ENCODE assay signal across 10 mouse cellular contexts in the genomic region with DNA sequence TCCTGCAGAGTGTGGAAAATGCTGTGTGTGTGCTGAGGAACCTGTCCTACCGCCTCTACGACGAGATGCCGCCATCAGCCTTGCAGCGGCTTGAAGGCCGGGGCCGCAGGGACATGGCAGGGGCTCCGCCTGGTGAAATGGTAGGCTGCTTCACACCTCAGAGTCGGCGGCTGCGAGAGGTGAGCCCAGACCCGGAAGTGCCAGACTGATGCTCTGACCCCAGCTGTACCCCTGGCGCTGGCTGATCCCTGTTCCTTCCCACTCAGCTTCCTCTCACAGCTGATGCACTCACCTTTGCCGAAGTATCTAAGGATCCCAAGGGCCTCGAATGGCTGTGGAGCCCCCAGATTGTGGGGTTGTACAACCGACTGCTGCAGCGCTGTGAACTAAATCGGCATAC. TPM values are rescaled to one million over a fixed set of nuclear protein-coding genes. Genes with fewer than 3 reads are reported as not detected.
DNase-seq lines count a peak whose midpoint lies in the region; ATAC-seq lines count a peak whose summit lies in the region.
"Had no signal": no experiment of that assay in that cellular context is flagged by ENCODE, and none has a peak within 500 bp of the region (broad histone marks: within the 10 kb centered on the region; RNA-seq: fewer than 3 reads in every experiment).

No protein-coding gene starts in this region.

- WGBS in kidney, embryonic 16.5 days, result 15% methylated on average over 18 of the region's 18 CpGs

- DNase-seq in kidney, postnatal 4 days, result no peak
- peak; percentile 41 to 56 for DNase-seq in natural killer cell, adult 2 months (ENCODE audit: low spot score in 2 of 2)
- no peak for DNase-seq in adrenal gland, adult 8-10 months
- DNase-seq in gastrocnemius, adult 8-10 months (ENCODE audit: low spot score in 2 of 2), result no peak
- DNase-seq: kidney, adult 2 months; lung, postnatal 4 days; right cerebral cortex, postnatal 25 days had no signal

- peaks cover 9% of the 10 kb centered on the region for H3K4me1 ChIP-seq in kidney, embryonic 16.5 days (ENCODE audit: insufficient read depth, low read length)

- no peak for ATAC-seq in kidney, embryonic 16.5 days (ENCODE audit: low FRiP score, low TSS enrichment)
- ATAC-seq in activated CD4-positive, CD25-positive, alpha-beta regulatory T cell, adult 4 months, result peak; percentile 18
- ATAC-seq in hematopoietic stem cell, adult 5-6 weeks (replicated peaks in 1 of 2; ENCODE audit: insufficient read depth in 1 of 2, low FRiP score in 2 of 2, low TSS enrichment in 1 of 2, low read depth in 1 of 2, poor library complexity in 2 of 2, severe bottlenecking in 2 of 2), result peak; percentile 29 to 39; a peak in 3 of 4 replicates

- no peak overlapping the region for H3K4me3 ChIP-seq in kidney, embryonic 16.5 days (ENCODE audit: low read length)

- no peaks in the 10 kb centered on the region for H3K36me3 ChIP-seq in kidney, embryonic 16.5 days (ENCODE audit: insufficient read depth, low read length)

- no peak overlapping the region for H3K9ac ChIP-seq in kidney, embryonic 16.5 days (replicated peaks; ENCODE audit: low read length)

- peaks cover 20% of the 10 kb centered on the region for H3K27me3 ChIP-seq in kidney, embryonic 16.5 days (ENCODE audit: insufficient read depth, low read length)

- H3K9me3 ChIP-seq in kidney, embryonic 16.5 days (ENCODE audit: low read length), result no peaks in the 10 kb centered on the region

- H3K27ac ChIP-seq in kidney, embryonic 16.5 days (ENCODE audit: low read length), result no peak overlapping the region

- H3K4me2 ChIP-seq in kidney, embryonic 16.5 days (replicated peaks; ENCODE audit: low read depth, low read length), result peak overlapping the region; percentile 14; the same call in 1 of the 2 replicates

RNA-seq across cellular contexts. Expression of gene Pkp3, which starts 10.5 kb away (rescaled TPM):
- polyA plus RNA-seq in kidney, embryonic 16.5 days (2015; fragmentation: Nextera tagmentation; extraction: Ambion mirVana), result 9.2 and 10.5 TPM in 2 replicates
- polyA plus RNA-seq in activated CD4-positive, CD25-positive, alpha-beta regulatory T cell, adult 4 months (2017; shearing (Covaris generic)), result 100 to 1,000 TPM; 365 to 380 TPM
- 1.2 and 2.3 TPM in 2 replicates for total RNA-seq in hematopoietic stem cell, adult 5-6 weeks (2017)
- 1 to 10 TPM; 1.6 to 3.1 (median 2.1) TPM for total RNA-seq in adrenal gland, adult 8-10 months (2022)
- total RNA-seq in gastrocnemius, adult 8-10 months (2022), result not detected

RNA-seq across cellular contexts. Expression of gene Sigirr, which starts 11.9 kb away (rescaled TPM):
- 37.7 and 45.2 TPM in 2 replicates for polyA plus RNA-seq in kidney, embryonic 16.5 days (2015; fragmentation: Nextera tagmentation; extraction: Ambion mirVana)
- polyA plus RNA-seq in activated CD4-positive, CD25-positive, alpha-beta regulatory T cell, adult 4 months (2017; shearing (Covaris generic)), result 100 to 1,000 TPM; 163 to 179 TPM
- 22.0 and 32.5 TPM in 2 replicates for total RNA-seq in hematopoietic stem cell, adult 5-6 weeks (2017)
- 1 to 10 TPM; 4.2 to 5.8 (median 4.8) TPM for total RNA-seq in adrenal gland, adult 8-10 months (2022)
- total RNA-seq in gastrocnemius, adult 8-10 months (2022), result 1 to 10 TPM; 1.4 to 1.6 (median 1.5) TPM

RNA-seq across cellular contexts. Expression of gene B4galnt4, which starts 27.6 kb away (rescaled TPM):
- polyA plus RNA-seq in kidney, embryonic 16.5 days (2015; fragmentation: Nextera tagmentation; extraction: Ambion mirVana), result 13.2 and 13.9 TPM in 2 replicates
- polyA plus RNA-seq in activated CD4-positive, CD25-positive, alpha-beta regulatory T cell, adult 4 months (2017; shearing (Covaris generic)), result 10 to 100 TPM in 1 of 2 experiments, 1 to 10 TPM in 1; 6.4 to 11.9 TPM
- total RNA-seq in hematopoietic stem cell, adult 5-6 weeks (2017), result 4.1 and 6.6 TPM in 2 replicates
- total RNA-seq in adrenal gland, adult 8-10 months (2022), result 1 to 10 TPM; 2.0 to 6.1 (median 2.7) TPM
- under 1 TPM in 2 of 4 experiments, not detected in 2; 0.20 to 0.59 TPM for total RNA-seq in gastrocnemius, adult 8-10 months (2022)

RNA-seq across cellular contexts. Expression of gene Ano9, which starts 29.1 kb away (rescaled TPM):
- 8.0 and 8.6 TPM in 2 replicates for polyA plus RNA-seq in kidney, embryonic 16.5 days (2015; fragmentation: Nextera tagmentation; extraction: Ambion mirVana)
- not detected for polyA plus RNA-seq in activated CD4-positive, CD25-positive, alpha-beta regulatory T cell, adult 4 months (2017; shearing (Covaris generic))
- not detected in 2 replicates for total RNA-seq in hematopoietic stem cell, adult 5-6 weeks (2017)
- under 1 TPM in 1 of 4 experiments, not detected in 3; 0.21 TPM for total RNA-seq in adrenal gland, adult 8-10 months (2022)
- total RNA-seq in gastrocnemius, adult 8-10 months (2022), result not detected

RNA-seq across cellular contexts. Expression of gene Ptdss2, which starts 33.7 kb away (rescaled TPM):
- polyA plus RNA-seq in kidney, embryonic 16.5 days (2015; fragmentation: Nextera tagmentation; extraction: Ambion mirVana), result 85.5 and 86.7 TPM in 2 replicates
- 1 to 10 TPM; 5.2 to 5.3 TPM for polyA plus RNA-seq in activated CD4-positive, CD25-positive, alpha-beta regulatory T cell, adult 4 months (2017; shearing (Covaris generic))
- total RNA-seq in hematopoietic stem cell, adult 5-6 weeks (2017), result 6.4 and 9.6 TPM in 2 replicates
- 10 to 100 TPM; 36.4 to 46.7 (median 43.0) TPM for total RNA-seq in adrenal gland, adult 8-10 months (2022)
- total RNA-seq in gastrocnemius, adult 8-10 months (2022), result 10 to 100 TPM; 18.6 to 26.4 (median 22.0) TPM

Comparison
In these comparisons a context has a peak if more than half of its experiments do, and no peak if none do; other contexts are left out.
1. DNase-seq: peak in natural killer cell, adult 2 months (2 of 2); none in kidney, postnatal 4 days (0 of 2), adrenal gland, adult 8-10 months (single experiment) and gastrocnemius, adult 8-10 months (0 of 2).